Mouse (Mus musculus): Measurements from ENCODE around the gene Prex1.
"Not testable (repeated sequence)": the region's sequence is repeated elsewhere in the genome, so short reads cannot be mapped to it uniquely, and the experiment has no call there.

Prex1 gene

GRCm38 (mm10) chr2:166555508-166555907 lies 158.1 kb downstream of the Prex1 start:
- DNase-seq (ENCODE audit: low spot score), result no peak

DNA sequence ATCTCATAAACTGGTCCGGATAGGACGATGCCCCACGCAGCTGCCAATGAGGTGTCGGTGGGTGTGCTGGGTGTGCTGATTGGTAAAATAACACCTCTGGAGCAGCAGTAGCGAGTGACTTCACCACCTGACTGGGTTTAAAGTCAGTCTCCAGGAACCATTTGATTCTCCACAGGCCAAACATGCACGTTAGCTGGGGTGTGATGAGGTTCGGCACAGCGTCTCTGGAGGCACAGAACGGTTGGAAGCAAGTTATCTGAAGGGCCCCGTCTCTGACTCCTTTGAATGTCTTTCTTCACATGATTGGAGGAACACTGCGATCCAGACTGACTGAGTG lies 159.5 kb downstream of the Prex1 start:
- DNase-seq (ENCODE audit: low spot score), result no peak

DNA sequence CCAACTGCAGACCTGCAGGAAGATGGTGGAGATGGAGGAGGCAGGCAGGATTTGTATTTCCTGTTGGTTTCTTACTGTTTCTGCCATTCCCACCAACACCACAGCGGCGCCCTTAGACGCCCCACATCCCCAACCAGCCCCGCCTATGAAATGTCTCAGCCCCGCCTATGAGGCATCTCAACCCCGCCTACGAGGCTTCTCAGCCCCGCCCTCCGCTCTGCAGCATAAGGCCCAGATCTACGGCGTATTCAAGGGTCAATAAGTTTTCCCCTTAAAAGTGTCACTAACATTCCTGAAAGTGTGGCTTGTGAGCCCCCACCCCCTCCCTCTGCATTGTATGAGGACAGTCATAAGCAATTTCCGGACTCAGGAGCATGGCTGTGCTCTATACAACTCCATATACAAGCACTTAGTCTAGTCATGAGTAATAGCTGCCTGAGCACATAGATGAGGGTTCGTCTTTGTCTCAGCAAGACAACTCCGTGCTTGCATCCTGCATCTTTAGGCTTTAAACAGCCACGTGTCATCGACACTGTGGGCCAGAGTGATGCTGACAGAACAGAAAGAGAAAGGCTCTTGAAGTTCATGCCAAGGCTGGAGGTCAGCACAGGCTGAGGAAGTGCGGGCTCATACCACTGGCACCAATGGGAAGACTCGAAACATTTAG lies 160.0 kb downstream of the Prex1 start:
- DNase-seq (ENCODE audit: low spot score), result no peak

DNA sequence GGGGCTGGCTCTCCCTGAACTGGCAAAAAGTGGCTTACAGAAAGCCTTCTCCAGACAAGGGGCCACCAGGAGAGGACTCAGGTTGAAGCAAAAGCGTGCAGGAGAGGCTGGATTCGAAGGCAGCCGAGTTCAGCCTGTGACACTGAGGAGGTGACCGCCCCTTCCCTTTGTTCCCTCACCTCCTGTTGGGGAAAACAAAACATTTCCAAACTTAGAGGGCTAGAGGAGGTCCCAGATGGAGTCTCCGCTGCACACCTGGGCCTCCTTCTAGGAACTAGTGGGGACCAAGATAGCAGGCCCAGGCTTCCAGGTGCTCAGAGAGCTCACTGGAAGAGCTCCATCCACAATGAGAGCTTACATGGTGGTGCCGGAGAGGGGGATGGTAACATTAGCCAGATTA lies 161.0 kb downstream of the Prex1 start:
- DNase-seq (ENCODE audit: low spot score), result no peak

DNA sequence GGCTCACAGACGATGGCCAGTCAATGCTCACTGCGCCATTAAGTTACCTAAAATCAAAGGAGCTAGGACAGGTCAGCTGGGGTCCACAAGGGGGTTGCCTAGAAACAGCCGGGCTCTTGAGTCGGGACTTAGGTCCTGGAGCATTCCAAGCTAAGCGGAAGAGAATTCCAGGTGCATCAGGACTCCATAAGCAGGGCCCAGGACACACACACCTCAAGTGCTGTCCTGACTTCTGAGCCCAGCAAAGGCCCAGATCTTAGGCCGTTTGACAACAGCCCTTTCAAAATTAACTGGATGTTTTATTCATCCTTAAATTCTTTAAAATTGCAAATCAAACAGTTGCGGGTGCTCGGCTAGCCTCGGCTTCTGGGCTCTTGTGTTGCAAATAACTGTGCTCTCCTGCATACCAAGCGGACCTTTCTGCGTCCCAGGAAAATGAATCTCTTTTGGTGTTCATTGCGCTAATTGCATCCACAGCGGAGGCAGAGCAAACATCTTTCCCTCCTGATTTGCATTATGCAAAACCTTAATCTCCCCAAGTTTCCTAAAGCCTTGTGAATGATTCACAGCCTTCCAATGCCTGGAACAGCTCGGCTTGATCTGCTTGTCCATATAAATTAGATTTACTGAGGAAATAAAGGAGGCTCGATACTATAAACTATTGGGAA lies 161.7 kb downstream of the Prex1 start:
- DNase-seq (ENCODE audit: low spot score), result no peak

GRCm38 (mm10) chr2:166549871-166550270 lies 163.8 kb downstream of the Prex1 start:
- DNase-seq (ENCODE audit: low spot score), result no peak

GRCm38 (mm10) chr2:166549069-166549468 lies 164.6 kb downstream of the Prex1 start:
- DNase-seq (ENCODE audit: low spot score), result no peak

GRCm38 (mm10) chr2:166545580-166545979 lies 168.1 kb downstream of the Prex1 start:
- no peak for DNase-seq (ENCODE audit: low spot score)

GRCm38 (mm10) chr2:166544575-166545251 lies 168.9 kb downstream of the Prex1 start:
- no peak for DNase-seq (ENCODE audit: low spot score)

- no peak for DNase-seq (ENCODE audit: low spot score)
Measured at GRCm38 (mm10) chr2:166541112-166541928, 172.3 kb downstream of the Prex1 start.

- DNase-seq (ENCODE audit: low spot score), result no peak
Measured at GRCm38 (mm10) chr2:166540216-166540615, 173.4 kb downstream of the Prex1 start.

GRCm38 (mm10) chr2:166536896-166537295 lies 176.7 kb downstream of the Prex1 start:
- DNase-seq (ENCODE audit: low spot score), result no peak

DNA sequence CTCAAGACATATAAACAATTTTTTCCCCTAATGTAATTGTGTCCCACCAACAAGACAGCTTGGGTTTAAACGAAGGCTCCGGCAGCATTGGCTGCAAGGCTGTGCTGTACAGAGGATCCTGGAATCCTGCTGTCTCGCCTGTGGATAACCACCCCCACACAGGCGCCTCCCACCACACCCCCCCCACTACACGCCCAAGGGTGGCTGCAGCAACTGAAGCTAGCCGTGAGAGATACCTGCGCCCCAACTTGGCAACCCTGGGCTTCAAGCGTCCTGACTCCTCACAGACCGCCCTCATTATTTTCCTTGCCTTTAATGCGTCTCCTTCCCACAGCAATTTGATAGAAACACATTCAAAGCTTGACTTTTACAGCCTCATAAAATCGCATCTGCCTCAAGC lies 178.1 kb downstream of the Prex1 start:
- DNase-seq (ENCODE audit: low spot score), result no peak

GRCm38 (mm10) chr2:166526204-166526603 lies 187.4 kb downstream of the Prex1 start:
- DNase-seq (ENCODE audit: low spot score), result no peak

DNA sequence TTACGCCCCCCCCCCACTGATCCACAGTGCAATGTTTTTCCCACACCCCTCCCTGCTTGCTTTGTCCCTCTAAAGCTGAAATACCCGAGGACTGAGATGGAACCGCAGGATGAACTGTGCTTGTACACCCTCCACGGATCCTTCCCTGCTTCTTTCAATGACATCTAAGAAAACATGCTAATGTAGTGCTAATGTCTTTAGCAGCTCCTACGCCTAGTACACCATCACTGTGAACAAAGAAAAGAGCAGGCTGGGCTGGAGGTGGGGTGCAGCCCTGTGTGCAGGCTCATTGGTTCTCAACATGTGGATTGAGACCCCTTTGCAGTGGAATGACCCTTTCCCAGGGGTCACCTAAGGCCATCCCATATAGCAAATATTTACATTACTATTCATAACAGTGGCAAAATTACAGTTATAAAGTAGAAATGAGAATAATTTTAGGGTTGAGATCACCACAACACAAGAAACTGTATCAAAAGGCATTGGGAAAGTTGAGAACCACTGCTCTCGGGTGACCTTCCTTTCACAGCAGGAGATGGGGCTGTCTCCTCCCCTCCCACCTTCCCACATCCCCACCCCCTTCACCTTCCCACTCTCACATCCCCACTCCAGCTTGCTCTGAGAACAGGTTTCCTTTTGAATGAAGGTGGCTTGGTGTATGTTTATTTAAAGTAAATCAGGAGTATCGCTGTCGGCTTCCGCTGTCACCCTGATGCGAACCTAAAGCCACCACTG lies 190.3 kb downstream of the Prex1 start:
- no peak for DNase-seq (ENCODE audit: low spot score)

GRCm38 (mm10) chr2:166522612-166523120 lies 191.0 kb downstream of the Prex1 start:
- DNase-seq (ENCODE audit: low spot score), result no peak

DNA sequence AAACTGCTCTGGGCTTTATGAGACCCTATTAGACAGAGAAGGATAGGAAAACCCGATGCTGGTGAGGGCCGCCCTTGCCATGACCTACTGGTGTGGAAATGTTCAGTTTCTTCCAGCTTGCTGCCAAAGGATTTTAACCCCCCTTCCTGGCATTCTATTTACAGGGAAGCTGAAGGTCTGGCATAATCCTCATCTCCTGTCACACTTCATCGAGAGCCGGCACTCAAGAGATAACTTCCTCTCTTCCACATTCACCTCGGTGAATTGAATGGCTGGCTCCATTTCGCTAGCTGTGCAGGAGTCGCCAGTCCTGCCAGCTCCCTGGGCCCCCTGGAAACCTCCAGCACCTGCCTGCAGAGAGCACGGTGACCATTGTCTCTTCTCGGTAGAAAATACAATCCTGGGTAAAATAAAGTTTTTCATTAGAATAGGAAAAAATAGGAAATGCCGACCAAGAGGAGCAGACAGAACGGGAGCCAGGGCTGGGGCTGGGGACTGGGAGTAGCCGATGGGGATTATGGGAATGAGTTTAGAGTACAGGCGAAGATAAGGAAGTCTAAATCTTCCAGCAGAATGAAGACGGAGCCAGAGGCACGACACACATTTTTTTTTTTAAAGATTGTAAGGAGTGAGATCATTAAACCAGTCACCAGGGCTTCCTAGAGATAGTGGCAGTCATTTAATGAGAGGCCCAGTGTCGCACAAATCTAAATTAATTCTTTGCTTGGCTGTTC lies 191.6 kb downstream of the Prex1 start:
- DNase-seq (ENCODE audit: low spot score), result no peak

DNA sequence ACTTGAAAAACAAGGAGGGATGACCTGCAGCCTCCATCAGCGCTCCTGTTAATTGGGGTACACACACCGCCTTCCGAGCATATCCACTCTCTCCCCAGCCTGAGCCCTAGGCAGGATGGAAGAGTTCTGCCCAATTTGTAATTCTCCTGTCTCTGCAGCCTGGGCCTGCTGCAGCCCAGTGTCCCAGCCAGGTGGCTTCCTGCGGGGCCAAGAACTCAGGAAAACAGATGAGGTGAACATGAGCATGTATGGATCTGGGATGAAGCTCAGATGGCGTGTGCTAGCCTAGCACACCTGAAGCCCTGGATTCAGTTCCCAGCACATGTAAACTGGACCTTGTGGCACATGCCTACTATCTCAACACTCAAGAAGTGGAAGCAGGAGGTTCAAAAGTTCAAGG lies 192.2 kb downstream of the Prex1 start:
- DNase-seq (ENCODE audit: low spot score), result no peak

DNA sequence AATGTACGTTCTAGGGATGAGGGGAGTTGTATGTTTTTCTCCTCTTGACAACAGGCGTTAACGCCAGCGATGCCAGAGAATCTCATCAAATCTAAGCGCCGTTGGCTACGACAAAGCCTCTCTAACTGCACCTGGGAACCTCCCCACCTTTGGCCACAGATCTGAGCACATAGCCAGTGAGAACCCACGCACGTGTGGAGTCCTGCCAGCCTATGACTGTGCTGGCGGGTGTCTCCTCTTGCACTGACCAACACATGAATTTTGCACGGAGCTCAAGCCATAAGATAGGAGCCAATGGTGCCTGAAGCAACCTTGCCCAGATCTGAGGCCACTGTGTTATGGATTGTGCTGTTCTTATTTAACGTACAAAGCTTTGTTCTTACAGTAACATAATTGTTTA lies 193.1 kb downstream of the Prex1 start:
- DNase-seq (ENCODE audit: low spot score), result no peak

- not testable (repeated sequence) for DNase-seq (ENCODE audit: low spot score)
Measured at GRCm38 (mm10) chr2:166517392-166518174, 196.0 kb downstream of the Prex1 start.

Measured in urinary bladder, postnatal 10 days (tissue).